Mouse (Mus musculus): ENCODE data around the gene Ccl7. TPM values are rescaled to one million over a fixed set of nuclear protein-coding genes. Genes with fewer than 3 reads are reported as not detected.

Gene Ccl7
- polyA plus RNA-seq, 1 experiment from 2014 or later = 0.28 TPM

DNA sequence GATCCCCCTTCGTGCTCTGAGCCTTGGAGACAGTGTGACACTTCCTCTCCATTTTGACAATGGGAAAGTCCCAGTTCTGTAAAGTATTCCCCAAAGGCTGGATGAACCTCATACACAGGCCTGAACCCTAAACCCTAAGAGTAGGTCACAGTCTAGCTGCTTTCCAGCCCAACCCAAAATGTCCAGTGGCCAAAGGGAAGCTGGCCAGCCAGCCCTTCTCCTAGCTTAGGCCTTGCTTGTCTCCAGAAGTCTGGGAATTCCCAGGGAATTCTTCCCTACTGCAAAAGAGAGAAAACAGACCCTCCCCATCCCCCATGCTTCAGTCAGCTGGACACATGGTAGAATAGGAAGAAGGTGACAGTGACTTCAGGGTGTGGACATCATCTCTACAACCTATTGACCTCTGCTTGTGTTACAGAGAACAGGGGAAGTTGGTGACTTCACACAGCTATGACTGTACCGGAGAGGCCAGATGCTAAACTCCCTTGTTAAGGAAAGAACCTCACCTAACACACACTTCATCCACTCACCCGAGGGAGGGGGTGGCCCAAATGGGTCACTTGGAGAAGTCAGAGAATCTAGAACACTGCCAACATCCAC lies 29.2 kb upstream of the Ccl7 start:
- no peak overlapping the region for H3K4me3 ChIP-seq
- H3K4me2 ChIP-seq = no peak overlapping the region
- H3K27ac ChIP-seq = no peak overlapping the region
- no peaks in the 10 kb centered on the region for H3K9me3 ChIP-seq
- no peak for ATAC-seq (replicated peaks)
- H3K9ac ChIP-seq = no peak overlapping the region
- WGBS = 83% methylated on average over 3 of the region's 3 CpGs
- no peaks in the 10 kb centered on the region for H3K4me1 ChIP-seq
- no peaks in the 10 kb centered on the region for H3K36me3 ChIP-seq (replicated peaks)
- no peaks in the 10 kb centered on the region for H3K27me3 ChIP-seq (replicated peaks)

DNA sequence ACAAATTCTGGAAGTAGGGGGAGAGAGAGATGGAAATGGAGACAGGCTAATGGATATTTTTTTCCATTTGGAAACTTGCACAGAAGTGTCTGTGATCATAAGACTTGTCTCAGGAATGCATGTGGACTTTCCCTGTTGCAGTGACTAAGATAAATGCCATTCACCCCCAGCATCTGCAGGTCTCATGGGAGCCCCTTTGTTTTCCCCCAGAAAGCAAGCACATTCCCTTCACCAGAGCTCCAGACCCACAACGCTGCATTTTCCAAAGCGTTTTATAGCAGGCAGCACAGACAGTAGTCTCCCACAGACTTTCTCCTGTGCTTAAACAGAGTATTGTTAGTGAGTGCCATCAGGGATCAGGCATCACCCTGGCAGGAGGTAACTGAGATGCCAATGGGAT lies 26.1 kb upstream of the Ccl7 start:
- H3K4me3 ChIP-seq = no peak overlapping the region
- H3K36me3 ChIP-seq (replicated peaks) = no peaks in the 10 kb centered on the region
- WGBS = 70% methylated on average over 2 of the region's 2 CpGs
- no peak overlapping the region for H3K27ac ChIP-seq
- H3K4me2 ChIP-seq = no peak overlapping the region
- H3K9ac ChIP-seq = no peak overlapping the region
- no peak for ATAC-seq (replicated peaks)
- no peaks in the 10 kb centered on the region for H3K27me3 ChIP-seq (replicated peaks)
- H3K9me3 ChIP-seq = no peaks in the 10 kb centered on the region
- no peaks in the 10 kb centered on the region for H3K4me1 ChIP-seq

DNA sequence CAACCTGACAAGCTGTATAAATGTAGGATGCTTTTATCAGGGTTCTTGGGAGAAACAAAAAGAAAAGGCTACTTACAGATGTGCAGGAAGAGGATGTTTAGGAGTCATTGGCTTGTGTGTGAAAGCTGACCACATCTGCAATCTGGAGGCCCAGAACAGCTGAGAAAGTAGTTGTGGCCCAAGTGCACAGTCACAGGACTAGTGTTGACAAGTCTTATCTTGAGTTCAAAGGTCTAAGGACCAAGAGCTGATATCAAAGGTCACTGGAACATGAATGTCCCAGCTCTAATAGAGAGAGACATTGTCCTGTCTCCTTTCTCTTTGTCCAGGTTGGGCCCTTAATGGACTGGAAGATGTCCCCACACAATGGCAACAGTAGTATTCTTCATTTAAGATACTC lies 25.7 kb upstream of the Ccl7 start:
- Histone ChIP-seq H3K27ac (no peak overlapping the region), H3K36me3 (replicated peaks) (no peaks in the 10 kb centered on the region), H3K4me3 (no peak overlapping the region), H3K27me3 (replicated peaks) (no peaks in the 10 kb centered on the region), H3K4me1 (no peaks in the 10 kb centered on the region), H3K4me2 (no peak overlapping the region), H3K9ac (no peak overlapping the region), H3K9me3 (no peaks in the 10 kb centered on the region)
- no peak for ATAC-seq (replicated peaks)

DNA sequence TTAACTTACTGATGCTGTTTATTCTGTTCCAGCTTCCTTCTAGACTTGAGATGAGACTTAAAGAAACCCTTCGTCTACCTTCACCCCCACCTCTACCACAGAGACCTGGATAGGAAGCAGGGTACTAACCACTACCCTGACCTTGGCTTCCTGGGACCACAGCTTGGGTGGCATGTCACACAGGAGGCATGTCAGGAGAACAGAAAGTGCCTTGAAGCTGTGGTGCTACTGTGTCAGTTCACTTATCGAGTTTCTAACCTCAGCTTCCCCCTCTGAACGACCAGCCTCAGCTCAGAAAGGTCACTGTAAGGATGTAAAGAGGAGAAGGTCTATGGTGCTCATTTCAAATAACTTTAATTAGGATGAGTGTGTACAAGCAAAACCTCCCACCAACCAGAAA lies 24.1 kb upstream of the Ccl7 start:
- ATAC-seq (replicated peaks) = no peak
- H3K27ac ChIP-seq = no peak overlapping the region
- no peaks in the 10 kb centered on the region for H3K4me1 ChIP-seq
- H3K4me3 ChIP-seq = no peak overlapping the region
- no peaks in the 10 kb centered on the region for H3K27me3 ChIP-seq (replicated peaks)
- no peak overlapping the region for H3K9ac ChIP-seq
- 73% methylated on average over 3 of the region's 3 CpGs for WGBS
- no peak overlapping the region for H3K4me2 ChIP-seq
- H3K9me3 ChIP-seq = no peaks in the 10 kb centered on the region
- H3K36me3 ChIP-seq (replicated peaks) = no peaks in the 10 kb centered on the region

DNA sequence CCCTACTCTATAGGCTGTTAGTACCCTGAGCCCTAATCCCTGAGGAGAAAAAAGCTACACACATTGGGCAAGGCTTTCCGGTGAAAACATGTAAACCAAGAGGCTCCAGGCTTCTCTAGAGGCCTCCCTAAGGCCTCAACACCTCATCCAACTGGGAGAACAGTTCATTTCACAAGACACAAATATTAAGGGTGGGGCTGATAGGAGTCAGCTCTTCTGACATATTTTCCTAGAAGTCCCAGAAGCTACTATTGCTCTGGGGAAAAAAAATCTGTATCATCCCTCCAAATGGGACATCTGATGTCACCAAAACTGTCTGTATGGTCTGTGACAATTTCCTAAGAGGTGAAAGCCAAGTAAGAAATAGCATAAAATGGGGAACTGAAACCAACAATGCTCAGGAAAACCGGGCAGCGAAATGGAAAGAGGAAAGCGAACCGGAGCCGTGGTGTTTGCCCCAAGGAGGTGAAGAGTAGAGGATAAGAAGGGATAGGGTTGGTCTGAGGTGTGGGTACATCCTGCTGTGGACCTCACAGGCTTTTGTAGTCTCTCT lies 22.9 kb upstream of the Ccl7 start:
- Histone ChIP-seq H3K9ac (no peak overlapping the region), H3K4me3 (no peak overlapping the region), H3K4me1 (no peaks in the 10 kb centered on the region), H3K4me2 (no peak overlapping the region), H3K27me3 (replicated peaks) (no peaks in the 10 kb centered on the region), H3K27ac (no peak overlapping the region), H3K9me3 (no peaks in the 10 kb centered on the region), H3K36me3 (replicated peaks) (no peaks in the 10 kb centered on the region)
- 86% methylated on average over 6 of the region's 6 CpGs for WGBS
- no peak for ATAC-seq (replicated peaks)

DNA sequence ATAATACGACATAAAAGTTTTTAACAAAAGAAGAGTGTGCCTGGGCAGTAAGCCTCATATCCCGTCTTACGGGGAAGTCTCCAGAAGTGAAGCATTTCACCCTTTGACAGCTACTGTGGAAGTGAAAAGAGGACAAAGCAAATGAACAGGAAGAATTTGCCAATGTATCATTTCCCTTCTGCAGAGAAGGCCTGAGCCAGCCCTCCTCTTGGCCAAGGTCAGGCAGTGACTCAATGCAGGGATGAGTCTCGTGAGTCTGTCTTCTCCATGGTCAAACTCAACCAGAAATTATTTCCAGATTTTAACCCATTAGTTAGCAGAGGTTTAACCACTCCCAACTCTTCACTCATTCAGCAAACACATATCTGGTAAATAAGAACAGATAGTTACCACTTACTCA lies 21.7 kb upstream of the Ccl7 start:
- H3K4me1 ChIP-seq = no peaks in the 10 kb centered on the region
- H3K27ac ChIP-seq = no peak overlapping the region
- no peak overlapping the region for H3K4me2 ChIP-seq
- H3K27me3 ChIP-seq (replicated peaks) = no peaks in the 10 kb centered on the region
- H3K9me3 ChIP-seq = no peaks in the 10 kb centered on the region
- no peaks in the 10 kb centered on the region for H3K36me3 ChIP-seq (replicated peaks)
- H3K9ac ChIP-seq = no peak overlapping the region
- 84% methylated on average over 4 of the region's 4 CpGs for WGBS
- no peak for ATAC-seq (replicated peaks)
- H3K4me3 ChIP-seq = no peak overlapping the region

DNA sequence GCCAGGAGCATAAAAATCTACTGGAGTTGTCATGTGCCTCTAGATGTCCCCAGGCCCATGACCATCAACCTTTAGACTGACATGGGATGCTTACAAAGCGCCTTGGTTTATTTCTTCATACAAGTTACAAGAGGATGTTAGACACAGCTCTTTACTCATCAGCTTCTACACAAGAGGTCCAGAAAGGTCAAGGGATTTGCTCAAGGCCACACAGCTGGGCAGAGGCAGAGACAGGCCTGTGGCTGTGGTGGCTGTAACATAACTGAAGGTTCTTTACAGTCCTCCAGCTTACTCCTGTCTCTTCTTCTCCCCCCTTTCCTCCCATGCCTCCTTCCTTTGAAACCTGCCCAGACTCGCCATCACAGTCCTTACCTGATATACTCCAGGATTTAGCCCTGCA lies 15.3 kb upstream of the Ccl7 start:
- no peak for ATAC-seq (replicated peaks)

DNA sequence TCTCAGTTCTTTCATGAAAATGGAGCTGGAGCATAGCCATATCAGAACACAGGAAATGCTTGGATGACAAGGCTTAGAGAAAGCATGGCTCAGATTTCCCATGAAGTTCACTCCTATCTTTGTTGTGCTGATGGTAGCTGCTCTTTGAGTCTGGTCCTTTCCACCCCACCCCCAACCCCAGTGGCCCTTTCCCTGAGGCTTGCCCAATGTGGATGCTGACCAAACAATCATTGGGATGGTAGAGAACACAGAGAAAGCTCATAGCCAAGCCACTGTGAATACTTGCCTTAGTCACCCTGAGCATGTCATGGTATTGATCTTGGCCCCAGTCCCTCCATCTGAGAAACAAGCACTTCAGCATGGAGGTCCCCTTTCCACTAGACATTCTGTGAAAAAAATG lies 13.4 kb upstream of the Ccl7 start:
- H3K36me3 ChIP-seq (replicated peaks) = no peaks in the 10 kb centered on the region
- no peak overlapping the region for H3K4me2 ChIP-seq
- no peak overlapping the region for H3K27ac ChIP-seq
- H3K27me3 ChIP-seq (replicated peaks) = no peaks in the 10 kb centered on the region
- no peaks in the 10 kb centered on the region for H3K9me3 ChIP-seq
- no peak overlapping the region for H3K9ac ChIP-seq
- H3K4me3 ChIP-seq = no peak overlapping the region
- H3K4me1 ChIP-seq = no peaks in the 10 kb centered on the region
- no peak for ATAC-seq (replicated peaks)

More for the DNA sequence above, 15.3 kb upstream of the Ccl7 start:
- H3K4me1 ChIP-seq = no peaks in the 10 kb centered on the region
- H3K27me3 ChIP-seq (replicated peaks) = no peaks in the 10 kb centered on the region
- no peak overlapping the region for H3K27ac ChIP-seq
- H3K4me2 ChIP-seq = no peak overlapping the region
- no peak overlapping the region for H3K9ac ChIP-seq
- WGBS = 83% methylated on average over 2 of the region's 2 CpGs
- H3K4me3 ChIP-seq = no peak overlapping the region
- no peaks in the 10 kb centered on the region for H3K36me3 ChIP-seq (replicated peaks)
- no peaks in the 10 kb centered on the region for H3K9me3 ChIP-seq

DNA sequence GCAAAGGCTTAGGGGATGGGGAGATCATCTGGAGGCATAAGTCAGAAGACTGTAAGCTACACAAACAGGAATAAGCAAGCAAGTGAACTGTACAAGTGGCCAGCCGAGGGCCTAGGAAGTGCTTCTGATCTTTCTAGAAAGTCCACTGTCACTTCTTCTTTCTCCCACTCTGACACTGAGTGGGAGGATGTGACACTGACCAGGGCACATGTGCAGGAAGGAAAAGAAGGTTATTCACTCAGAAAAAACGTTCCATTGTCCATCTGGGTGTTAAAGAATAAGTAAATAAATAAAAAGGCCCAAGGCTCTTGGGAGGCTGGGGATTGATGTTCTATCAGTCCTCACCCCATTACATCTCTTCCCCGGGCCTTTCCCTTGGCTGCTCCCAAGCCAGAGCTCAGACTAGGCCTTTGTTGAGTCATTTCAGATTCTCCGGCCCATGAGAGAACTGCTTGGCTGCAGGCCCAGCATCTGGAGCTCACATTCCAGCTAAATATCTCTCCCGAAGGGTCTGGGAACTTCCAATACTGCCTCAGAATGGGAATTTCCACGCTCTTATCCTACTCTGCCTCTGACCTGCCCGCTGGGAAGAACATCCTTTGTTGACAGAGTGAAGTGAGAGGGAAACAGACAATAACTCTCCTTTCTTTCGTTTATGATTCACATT lies 12.7 kb upstream of the Ccl7 start:
- H3K9me3 ChIP-seq = no peaks in the 10 kb centered on the region
- H3K4me1 ChIP-seq = no peaks in the 10 kb centered on the region
- no peak for ATAC-seq (replicated peaks)
- 40% methylated on average over 8 of the region's 8 CpGs for WGBS
- H3K4me3 ChIP-seq = no peak overlapping the region
- H3K9ac ChIP-seq = no peak overlapping the region
- no peaks in the 10 kb centered on the region for H3K27me3 ChIP-seq (replicated peaks)
- H3K4me2 ChIP-seq = no peak overlapping the region
- H3K27ac ChIP-seq = no peak overlapping the region
- no peaks in the 10 kb centered on the region for H3K36me3 ChIP-seq (replicated peaks)

DNA sequence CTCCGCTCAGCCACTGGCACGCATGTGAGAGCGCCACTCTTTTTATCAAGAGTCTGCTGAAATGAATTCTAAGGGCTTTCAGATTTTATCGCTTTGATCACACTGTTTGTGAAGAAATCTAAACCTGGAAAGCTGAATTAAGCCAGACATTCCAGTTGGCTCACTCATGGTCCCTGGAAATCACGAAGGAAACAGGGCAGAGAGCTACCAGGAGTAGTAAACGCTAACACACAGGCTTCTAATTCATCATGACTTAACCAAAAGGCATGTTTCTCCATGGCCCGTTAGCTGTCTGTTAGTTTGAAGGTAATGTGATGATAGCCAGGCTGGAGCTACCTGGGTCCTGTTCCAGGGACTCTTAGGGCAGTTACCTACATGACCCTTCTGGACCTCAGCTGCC lies 11.1 kb upstream of the Ccl7 start:
- Histone ChIP-seq H3K36me3 (replicated peaks) (no peaks in the 10 kb centered on the region), H3K27ac (no peak overlapping the region), H3K9me3 (no peaks in the 10 kb centered on the region), H3K4me3 (no peak overlapping the region), H3K9ac (no peak overlapping the region), H3K27me3 (replicated peaks) (no peaks in the 10 kb centered on the region), H3K4me1 (no peaks in the 10 kb centered on the region), H3K4me2 (no peak overlapping the region)
- 87% methylated on average over 7 of the region's 7 CpGs for WGBS
- ATAC-seq (replicated peaks) = no peak

DNA sequence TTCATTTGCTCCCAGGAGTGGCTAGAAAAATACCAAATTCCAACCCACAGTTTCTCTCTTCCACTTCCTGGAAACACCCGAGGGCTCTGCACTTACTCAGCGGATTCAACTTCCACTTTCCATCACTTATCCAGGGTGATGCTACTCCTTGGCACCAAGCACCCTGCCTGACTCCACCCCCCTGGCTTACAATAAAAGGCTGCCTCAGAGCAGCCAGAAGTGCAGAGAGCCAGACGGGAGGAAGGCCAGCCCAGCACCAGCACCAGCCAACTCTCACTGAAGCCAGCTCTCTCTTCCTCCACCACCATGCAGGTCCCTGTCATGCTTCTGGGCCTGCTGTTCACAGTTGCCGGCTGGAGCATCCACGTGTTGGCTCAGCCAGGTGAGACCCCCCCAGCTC lies 10.2 kb upstream of the Ccl7 start, which contains the start of gene Ccl2:
Gene Ccl2 (plus strand): TSS at position 216 of the 400 bp plus-strand sequence.
- no peaks in the 10 kb centered on the region for H3K36me3 ChIP-seq (replicated peaks)
- H3K27ac ChIP-seq = no peak within 1 kb of the TSS
- WGBS = 39% methylated on average over 5 of the region's 5 CpGs
- ATAC-seq (replicated peaks) = 0 out of 2 replicates have a peak, but pooled peaks have one; percentile 37
- no peaks in the 10 kb centered on the region for H3K9me3 ChIP-seq
- no peak within 1 kb of the TSS for H3K9ac ChIP-seq
- no peak within 1 kb of the TSS for H3K4me3 ChIP-seq
- no peaks in the 10 kb centered on the region for H3K27me3 ChIP-seq (replicated peaks)
- no peaks in the 10 kb centered on the region for H3K4me1 ChIP-seq
- no peak within 1 kb of the TSS for H3K4me2 ChIP-seq

DNA sequence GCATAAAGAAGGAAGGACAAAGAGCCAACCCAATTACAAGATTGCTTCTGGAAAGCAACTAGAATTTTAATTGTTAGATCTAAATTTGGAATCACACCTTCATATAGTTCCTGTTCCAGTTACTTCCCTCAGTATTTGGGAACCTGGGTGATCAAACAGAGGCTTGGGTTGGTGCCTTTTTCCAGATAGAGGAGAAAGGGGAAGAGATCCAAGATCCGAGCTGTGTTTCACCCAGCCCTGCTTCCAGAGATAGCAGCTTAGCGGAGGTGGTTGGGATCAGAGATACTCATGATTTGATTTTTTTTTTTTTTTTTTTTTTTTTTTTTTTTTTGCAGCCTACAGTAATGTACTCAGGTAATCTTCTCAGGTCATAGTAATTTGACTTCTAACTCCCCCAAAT lies 9.7 kb upstream of the Ccl7 start:
- no peak overlapping the region for H3K9ac ChIP-seq
- H3K4me3 ChIP-seq = no peak overlapping the region
- no peaks in the 10 kb centered on the region for H3K9me3 ChIP-seq
- no peak for ATAC-seq (replicated peaks)
- WGBS = 90% methylated on average over 2 of the region's 2 CpGs
- no peaks in the 10 kb centered on the region for H3K4me1 ChIP-seq
- no peak overlapping the region for H3K4me2 ChIP-seq
- no peaks in the 10 kb centered on the region for H3K36me3 ChIP-seq (replicated peaks)
- H3K27ac ChIP-seq = no peak overlapping the region
- H3K27me3 ChIP-seq (replicated peaks) = no peaks in the 10 kb centered on the region

DNA sequence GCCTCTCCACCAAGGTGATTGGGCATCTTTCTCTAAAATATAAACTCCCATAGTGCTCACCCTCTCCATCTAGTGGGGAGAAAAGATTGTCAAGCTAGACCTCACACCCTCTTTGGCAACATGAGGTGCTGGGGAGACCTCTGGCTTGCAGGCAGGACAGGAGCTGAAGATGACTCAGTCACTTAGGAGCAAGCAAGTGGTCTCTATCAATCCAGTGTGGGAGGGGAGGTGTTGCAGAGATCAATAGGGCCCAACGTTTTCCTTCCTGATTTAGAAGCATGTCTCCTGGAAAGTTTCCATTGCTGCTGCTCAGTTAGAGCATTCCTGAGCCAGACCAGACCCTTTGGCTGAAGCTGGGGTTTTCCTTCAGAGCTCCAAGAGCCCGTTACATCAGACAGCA lies 7.0 kb upstream of the Ccl7 start, which contains the start of gene Gm17268:
Gene Gm17268 (minus strand): TSS at position 28 of the 400 bp plus-strand sequence.
- Histone ChIP-seq H3K9ac (no peak within 1 kb of the TSS), H3K36me3 (replicated peaks) (no peaks in the 10 kb centered on the region), H3K4me2 (no peak within 1 kb of the TSS), H3K27me3 (replicated peaks) (no peaks in the 10 kb centered on the region), H3K27ac (no peak within 1 kb of the TSS), H3K4me3 (no peak within 1 kb of the TSS), H3K4me1 (no peaks in the 10 kb centered on the region), H3K9me3 (no peaks in the 10 kb centered on the region)
- ATAC-seq (replicated peaks) = no peak
- WGBS = 64% methylated on average over 2 of the region's 2 CpGs
